Mouse (Mus musculus): ENCODE results near the gene Maco1. TPM values are rescaled to one million over a fixed set of nuclear protein-coding genes. Genes with fewer than 3 reads are reported as not detected.

Maco1 gene
- total RNA-seq (2021) = 10 to 100 TPM; 49.7 to 56.6 TPM

GRCm38 (mm10) chr4:134853259-134853636 lies at the start of gene Maco1:
Gene Maco1 (minus strand): TSS chr4:134853345.
- intact Hi-C loops (cut with DNase I) = no loop called here

GRCm38 (mm10) chr4:134901126-134901525 lies 48.0 kb upstream of the Maco1 start:
- intact Hi-C loops (cut with DNase I) = no loop called here

More at GRCm38 (mm10) chr4:134853259-134853636, at the start of gene Maco1:
- DNase-seq (ENCODE audit: low spot score in 2 of 2) = peak; percentile 100

DNA sequence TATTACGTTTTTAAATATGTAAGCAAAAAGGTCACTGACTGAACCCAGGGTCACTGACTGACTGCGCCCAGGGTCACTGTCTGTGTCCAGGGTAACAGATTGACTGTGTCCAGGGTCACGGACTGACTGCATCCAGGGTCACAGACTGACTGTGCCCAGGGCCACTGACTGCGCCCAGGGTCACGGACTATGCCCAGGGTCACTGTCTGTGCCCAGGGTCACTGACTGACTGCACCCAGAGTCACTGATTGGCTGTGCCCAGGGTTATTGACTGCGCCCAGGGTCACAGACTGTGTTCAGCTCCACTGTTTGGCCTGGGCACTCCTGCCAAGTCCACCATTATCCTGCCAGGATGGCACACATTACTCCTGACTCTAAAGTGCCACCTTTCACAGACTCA lies 44.1 kb upstream of the Maco1 start:
- intact Hi-C loops (cut with DNase I) = no loop called here
- DNase-seq (ENCODE audit: low spot score in 2 of 2) = no peak

More at GRCm38 (mm10) chr4:134901126-134901525, 48.0 kb upstream of the Maco1 start:
- DNase-seq (ENCODE audit: low spot score in 2 of 2) = no peak

DNA sequence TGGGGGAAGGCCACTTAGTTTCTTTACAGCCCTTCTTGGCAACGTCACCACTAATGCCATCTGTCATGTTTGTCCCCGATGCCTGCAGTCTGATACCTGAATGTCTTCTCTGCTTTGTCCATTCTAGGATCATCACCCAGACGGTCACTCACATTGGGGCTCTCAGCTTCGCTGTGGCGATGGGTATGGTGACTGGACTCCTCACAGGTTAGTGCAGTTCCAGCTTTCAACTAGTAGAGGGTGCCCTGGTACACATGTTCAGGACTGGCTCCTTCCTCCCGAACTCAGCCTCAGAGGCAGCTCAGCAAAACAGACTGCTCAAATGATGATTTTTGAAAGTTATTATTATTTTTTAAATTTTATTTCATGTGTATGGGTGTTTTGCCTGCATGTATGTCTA lies 39.0 kb upstream of the Maco1 start:
- intact Hi-C loops (cut with DNase I) = no loop called here
- peak; percentile 27 to 46 for DNase-seq (ENCODE audit: low spot score in 2 of 2)

DNA sequence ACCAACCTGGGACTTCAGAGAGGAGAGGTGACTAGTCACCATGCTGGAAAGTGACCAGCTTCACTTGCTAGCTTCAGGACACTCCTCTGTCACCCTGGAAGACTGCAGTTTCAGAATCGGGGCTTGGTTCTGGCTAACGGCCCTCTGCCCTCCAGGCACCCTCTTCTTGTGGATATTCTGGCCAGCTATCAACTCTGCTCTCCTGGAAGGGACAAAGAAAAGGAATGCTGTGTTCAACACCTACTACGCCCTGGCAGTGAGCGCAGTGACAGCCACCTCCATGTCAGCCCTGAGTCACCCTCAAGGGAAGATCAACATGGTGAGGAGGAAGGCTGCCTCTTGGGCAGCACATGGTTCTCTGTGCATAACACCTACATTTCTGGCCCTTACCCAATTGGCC lies 31.2 kb upstream of the Maco1 start:
- no peak for DNase-seq (ENCODE audit: low spot score in 2 of 2)
- intact Hi-C loops (cut with DNase I) = no loop called here

- DNase-seq (ENCODE audit: low spot score in 2 of 2) = no peak
- intact Hi-C loops (cut with DNase I) = no loop called here
Measured at GRCm38 (mm10) chr4:134883808-134884207, 30.7 kb upstream of the Maco1 start.

GRCm38 (mm10) chr4:134883266-134883665 lies 30.1 kb upstream of the Maco1 start:
- DNase-seq (ENCODE audit: low spot score in 2 of 2) = no peak
- intact Hi-C loops (cut with DNase I) = no loop called here

- intact Hi-C loops (cut with DNase I) = no loop called here
- DNase-seq (ENCODE audit: low spot score in 2 of 2) = no peak
Measured at GRCm38 (mm10) chr4:134880041-134880440, 26.9 kb upstream of the Maco1 start.

DNA sequence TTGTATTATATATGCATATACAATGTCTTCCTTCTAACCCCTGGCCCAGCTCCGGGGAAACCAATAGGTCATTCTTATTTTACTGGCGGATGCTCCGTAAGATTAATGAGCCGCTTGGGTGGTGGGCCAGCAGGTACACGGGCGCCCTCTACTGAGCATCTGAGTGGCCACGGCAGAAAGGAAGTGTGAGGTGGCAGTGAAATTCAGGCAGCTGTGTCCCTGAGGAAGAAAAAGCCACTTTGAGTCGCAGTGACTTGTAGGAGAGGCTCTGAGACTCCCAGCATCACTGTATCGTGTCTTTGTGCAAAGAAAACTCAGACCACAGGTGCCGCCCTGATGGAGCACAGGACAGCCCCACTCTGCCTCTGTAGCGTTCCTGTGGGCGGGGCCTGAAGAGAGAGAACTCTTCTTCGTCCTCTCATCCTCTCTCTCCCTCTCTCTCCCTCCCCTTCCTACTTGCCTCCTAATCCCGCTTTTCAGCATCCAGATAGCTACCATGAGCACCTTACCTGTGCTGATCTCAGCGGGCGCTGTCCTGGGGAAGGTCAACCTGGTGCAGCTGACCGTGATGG lies 26.4 kb upstream of the Maco1 start:
- intact Hi-C loops (cut with DNase I) = loop anchor here (5.0 kb wide), 1 partner anchor 87 kb away; no protein-coding TSS in a partner anchor
- peak; percentile 50 to 61 for DNase-seq (ENCODE audit: low spot score in 2 of 2)

- no peak for DNase-seq (ENCODE audit: low spot score in 2 of 2)
- intact Hi-C loops (cut with DNase I) = loop anchor here (5.0 kb wide), 1 partner anchor 84 kb away; no protein-coding TSS in a partner anchor
Measured at GRCm38 (mm10) chr4:134876171-134876570, 23.0 kb upstream of the Maco1 start.

- intact Hi-C loops (cut with DNase I) = no loop called here
- no peak for DNase-seq (ENCODE audit: low spot score in 2 of 2)
Measured at GRCm38 (mm10) chr4:134871950-134872349, 18.8 kb upstream of the Maco1 start.

GRCm38 (mm10) chr4:134871477-134871876 lies 18.3 kb upstream of the Maco1 start:
- intact Hi-C loops (cut with DNase I) = no loop called here
- no peak for DNase-seq (ENCODE audit: low spot score in 2 of 2)

DNA sequence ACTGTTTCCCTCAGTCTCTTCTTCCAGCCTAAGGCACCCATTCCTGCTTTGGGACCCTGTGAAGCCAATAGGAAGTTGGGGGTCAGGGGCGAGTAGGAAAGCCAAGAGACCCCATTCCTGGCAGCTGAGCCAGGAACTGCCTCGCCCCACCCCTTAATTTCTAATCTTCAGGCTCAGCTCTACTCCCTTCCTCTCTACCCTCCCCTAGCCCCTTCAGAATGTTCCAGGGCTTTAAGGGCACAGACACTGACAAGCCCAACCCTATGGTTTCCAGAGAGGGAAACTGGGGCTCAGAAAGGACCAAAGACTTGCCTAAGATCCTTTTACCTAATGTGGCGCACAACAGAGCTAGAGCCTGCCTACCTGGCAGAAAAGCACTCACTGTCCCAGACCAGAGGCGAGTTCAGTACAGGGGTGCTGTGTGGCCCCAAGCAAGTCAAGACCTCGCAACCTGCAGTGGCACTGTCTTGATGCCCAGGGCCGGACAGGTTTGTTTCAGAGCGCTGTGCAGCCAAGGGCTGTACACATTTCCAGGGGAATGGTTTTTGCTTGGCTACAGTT lies 16.8 kb upstream of the Maco1 start:
- intact Hi-C loops (cut with DNase I) = no loop called here
- no peak for DNase-seq (ENCODE audit: low spot score in 2 of 2)

- intact Hi-C loops (cut with DNase I) = no loop called here
- DNase-seq (ENCODE audit: low spot score in 2 of 2) = no peak
Measured at GRCm38 (mm10) chr4:134869068-134869730, 16.1 kb upstream of the Maco1 start.

GRCm38 (mm10) chr4:134868490-134868889 lies 15.3 kb upstream of the Maco1 start:
- no peak for DNase-seq (ENCODE audit: low spot score in 2 of 2)
- intact Hi-C loops (cut with DNase I) = no loop called here

DNA sequence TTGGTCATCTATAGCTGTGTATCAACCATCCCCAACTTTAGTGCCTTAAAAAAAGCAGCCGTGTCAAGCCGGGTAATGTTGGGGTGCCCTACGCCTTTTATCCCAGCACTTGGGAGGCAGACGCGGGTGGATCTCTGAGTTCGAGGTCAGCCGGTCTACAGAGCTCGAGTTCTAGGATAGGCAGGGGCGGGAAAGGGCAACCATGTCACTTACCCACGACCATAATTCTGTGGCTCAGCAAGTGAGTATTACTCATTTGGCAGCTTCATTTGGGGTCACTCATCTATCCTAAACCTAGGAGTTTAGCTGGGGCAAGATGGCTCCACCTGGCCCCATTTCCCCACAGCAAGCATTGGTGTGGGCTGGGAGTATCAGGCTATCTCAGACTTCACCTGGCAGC lies 14.9 kb upstream of the Maco1 start:
- intact Hi-C loops (cut with DNase I) = no loop called here

GRCm38 (mm10) chr4:134867661-134868060 lies 14.5 kb upstream of the Maco1 start:
- intact Hi-C loops (cut with DNase I) = no loop called here
- DNase-seq (ENCODE audit: low spot score in 2 of 2) = no peak

More for the DNA sequence above, 14.9 kb upstream of the Maco1 start:
- no peak for DNase-seq (ENCODE audit: low spot score in 2 of 2)

DNA sequence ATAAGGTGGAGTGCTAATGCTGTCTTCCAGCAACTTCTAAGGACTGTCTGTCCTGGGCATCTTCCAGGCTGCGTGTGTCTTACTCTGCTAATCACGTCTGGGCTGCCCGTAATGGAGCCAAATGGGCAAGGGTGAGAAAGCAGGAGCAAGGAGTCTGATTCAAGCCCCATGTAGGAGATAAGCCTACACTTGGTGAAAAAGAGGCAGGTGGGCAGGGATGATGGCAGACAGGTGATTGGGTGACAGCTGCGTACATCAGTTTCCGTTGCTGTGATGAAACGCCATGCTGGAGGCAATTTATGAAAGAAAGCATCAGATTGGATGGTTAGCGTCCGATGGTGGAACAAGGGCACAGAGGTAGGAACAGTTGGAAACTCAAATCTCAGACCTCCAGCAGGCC lies 14.1 kb upstream of the Maco1 start:
- intact Hi-C loops (cut with DNase I) = no loop called here
- DNase-seq (ENCODE audit: low spot score in 2 of 2) = no peak

DNA sequence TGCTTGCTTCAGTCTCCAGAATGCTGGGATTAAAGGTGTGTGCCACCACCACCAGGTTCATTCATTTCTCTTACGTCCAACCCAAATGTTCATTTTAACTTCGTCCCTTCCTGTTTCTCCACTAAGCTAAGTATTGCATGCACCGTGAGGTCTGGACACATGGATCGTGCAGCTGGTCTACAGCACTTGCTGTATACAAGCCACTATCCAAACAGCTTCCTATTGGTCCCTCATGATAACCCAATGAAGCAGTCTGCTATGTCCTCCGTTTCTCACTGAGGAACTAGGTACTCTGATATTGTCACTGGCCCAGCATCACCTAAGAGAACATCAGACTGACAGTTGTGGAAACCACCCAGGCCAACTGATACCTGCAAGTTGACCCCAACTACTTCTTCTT lies 12.6 kb upstream of the Maco1 start:
- no peak for DNase-seq (ENCODE audit: low spot score in 2 of 2)
- intact Hi-C loops (cut with DNase I) = no loop called here

DNA sequence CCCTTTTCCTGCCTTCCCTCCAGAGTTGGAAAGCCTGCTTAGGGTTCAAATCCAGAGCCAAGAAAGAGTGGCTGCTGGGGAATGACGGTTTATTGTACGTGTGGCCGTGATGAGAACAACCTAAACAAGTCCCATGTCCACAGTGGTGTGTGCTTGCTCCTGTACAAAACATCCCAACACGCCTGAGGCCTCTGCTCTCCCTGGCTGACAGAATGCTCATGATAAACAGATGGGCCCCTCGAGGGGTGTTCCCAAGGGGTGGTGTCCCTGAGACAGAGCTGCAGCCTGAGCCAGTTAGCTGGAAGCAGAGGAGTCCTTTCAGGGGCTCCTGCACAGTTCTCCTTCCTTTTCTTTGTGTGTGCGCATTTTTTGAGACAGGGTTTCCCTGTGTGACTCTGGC lies 12.2 kb upstream of the Maco1 start:
- DNase-seq (ENCODE audit: low spot score in 2 of 2) = no peak
- intact Hi-C loops (cut with DNase I) = no loop called here
